Mouse (Mus musculus) thymus, postnatal 25 days (tissue): ENCODE measurements around the gene Sprr4.
"Not testable (repeated sequence)": the region's sequence is repeated elsewhere in the genome, so short reads cannot be mapped to it uniquely, and the experiment has no call there.

ENCODE experiments used
- DNase-seq: peaks from one replicate; pipeline ENCODE4 v3.0.0; 2022

The Sprr4 gene

GRCm38 (mm10) chr3:92500393-92500792, at the start of gene Sprr4:
Sprr4 (minus strand) TSS chr3:92500493.
- DNase-seq = no peak

- no peak for DNase-seq
Observed at GRCm38 (mm10) chr3:92534411-92534810, 34.1 kb upstream of the Sprr4 start, which contains the start of gene 2310046K23Rik. 2310046K23Rik (minus strand) TSS chr3:92534511.

- DNase-seq = no peak
Observed at GRCm38 (mm10) chr3:92512325-92512724, 12.0 kb upstream of the Sprr4 start.

- no peak for DNase-seq
Observed at GRCm38 (mm10) chr3:92510786-92511185, 10.5 kb upstream of the Sprr4 start.

- no peak for DNase-seq
Observed at GRCm38 (mm10) chr3:92508185-92508584, 7.9 kb upstream of the Sprr4 start.

GRCm38 (mm10) chr3:92503528-92503927, 3.2 kb upstream of the Sprr4 start:
- DNase-seq = no peak

- not testable (repeated sequence) for DNase-seq
Observed at GRCm38 (mm10) chr3:92490262-92490661, 10.0 kb downstream of the Sprr4 start.

- DNase-seq = no peak
Observed at GRCm38 (mm10) chr3:92486307-92486706, 14.0 kb downstream of the Sprr4 start.

GRCm38 (mm10) chr3:92485863-92486262, 14.4 kb downstream of the Sprr4 start, which contains the start of gene Sprr1a:
Sprr1a (minus strand) TSS chr3:92485895.
- DNase-seq = no peak

GRCm38 (mm10) chr3:92481249-92481648, 19.0 kb downstream of the Sprr4 start:
- DNase-seq = not testable (repeated sequence)

- DNase-seq = no peak
Observed at GRCm38 (mm10) chr3:92470111-92470510, 30.2 kb downstream of the Sprr4 start.

- DNase-seq = no peak
Observed at GRCm38 (mm10) chr3:92467424-92467823, 32.9 kb downstream of the Sprr4 start.

GRCm38 (mm10) chr3:92466576-92466975, 33.7 kb downstream of the Sprr4 start:
- no peak for DNase-seq

- DNase-seq = no peak
Observed at GRCm38 (mm10) chr3:92458620-92459019, 41.7 kb downstream of the Sprr4 start, which contains the start of gene Sprr3. Sprr3 (minus strand) TSS chr3:92458720.

- no peak for DNase-seq
Observed at GRCm38 (mm10) chr3:92455151-92455550, 45.1 kb downstream of the Sprr4 start.
